Comparison of ENCODE assay signal across 9 mouse cellular contexts in genomic region chr4:102978440-102978839, GRCm38 (mm10). TPM values are rescaled to one million over a fixed set of nuclear protein-coding genes. Genes with fewer than 3 reads are reported as not detected.
DNase-seq lines count a peak whose midpoint lies in the region; ATAC-seq lines count a peak whose summit lies in the region.
"Had no signal": no experiment of that assay in that cellular context is flagged by ENCODE, and none has a peak within 500 bp of the region (broad histone marks: within the 10 kb centered on the region; RNA-seq: fewer than 3 reads in every experiment).

Tctex1d1 (plus strand) TSS chr4:102978606.

- peak; percentile 74 for ATAC-seq in kidney, embryonic 14.5 days (ENCODE audit: low FRiP score, low TSS enrichment)
- peak; percentile 23 for ATAC-seq in CD4-positive, CD25-positive, alpha-beta regulatory T cell, adult 4 months
- peak; percentile 42 to 56; a peak in 3 of 4 replicates for ATAC-seq in hematopoietic stem cell, adult 5-6 weeks (replicated peaks in 1 of 2; ENCODE audit: insufficient read depth in 1 of 2, low FRiP score in 2 of 2, low TSS enrichment in 1 of 2, low read depth in 1 of 2, poor library complexity in 2 of 2, severe bottlenecking in 2 of 2)
- ATAC-seq in stomach, embryonic 14.5 days (ENCODE audit: insufficient number of reproducible peaks, insufficient read depth, low FRiP score, low read depth), result peak; percentile 46; the same call in 1 of the 2 replicates

- H3K4me2 ChIP-seq in kidney, embryonic 14.5 days (replicated peaks; ENCODE audit: low read depth, low read length), result peak within 1 kb of the TSS; percentile 58
- H3K4me2 ChIP-seq in stomach, embryonic 14.5 days (replicated peaks; ENCODE audit: low read depth, low read length), result peak within 1 kb of the TSS; percentile 48

- no peak within 1 kb of the TSS for H3K9ac ChIP-seq in kidney, embryonic 14.5 days (ENCODE audit: low read depth, low read length)
- H3K9ac ChIP-seq in stomach, embryonic 14.5 days (replicated peaks; ENCODE audit: low read depth, low read length), result no peak within 1 kb of the TSS

- no peaks in the 10 kb centered on the region for H3K36me3 ChIP-seq in kidney, embryonic 14.5 days (ENCODE audit: control insufficient read depth, insufficient read depth, low read length)
- H3K36me3 ChIP-seq in stomach, embryonic 14.5 days (ENCODE audit: control insufficient read depth, insufficient read depth, low read length), result no peaks in the 10 kb centered on the region
- H3K36me3 ChIP-seq: G1E had no signal

- H3K27me3 ChIP-seq in kidney, embryonic 14.5 days (ENCODE audit: control insufficient read depth, insufficient read depth, low read length), result peaks cover 6% of the 10 kb centered on the region; the same call in 1 of the 2 replicates
- H3K27me3 ChIP-seq in stomach, embryonic 14.5 days (ENCODE audit: control insufficient read depth, insufficient read depth, low read length), result no peaks in the 10 kb centered on the region

- H3K4me3 ChIP-seq in kidney, embryonic 14.5 days (ENCODE audit: low read length), result peak within 1 kb of the TSS; percentile 30
- H3K4me3 ChIP-seq in stomach, embryonic 14.5 days (ENCODE audit: low read depth, low read length), result peak within 1 kb of the TSS; percentile 13

- H3K9me3 ChIP-seq in kidney, embryonic 14.5 days (ENCODE audit: control insufficient read depth, low read length), result no peaks in the 10 kb centered on the region
- no peaks in the 10 kb centered on the region for H3K9me3 ChIP-seq in stomach, embryonic 14.5 days (ENCODE audit: control insufficient read depth, low read depth, low read length)
- H3K9me3 ChIP-seq: G1E had no signal

- 0 out of 2 replicates have a peak, but pooled peaks cover 9% of the 10 kb centered on the region for H3K4me1 ChIP-seq in kidney, embryonic 14.5 days (ENCODE audit: control insufficient read depth, insufficient read depth, low read length)
- 0 out of 2 replicates have a peak, but pooled peaks cover 3% of the 10 kb centered on the region for H3K4me1 ChIP-seq in stomach, embryonic 14.5 days (ENCODE audit: control insufficient read depth, insufficient read depth, low read length)

- WGBS in kidney, embryonic 14.5 days, result 4% methylated on average over 13 of the region's 13 CpGs
- WGBS in stomach, embryonic 14.5 days, result 1% methylated on average over 13 of the region's 13 CpGs

- no peak for DNase-seq in kidney, postnatal 25 days
- peak; percentile 46 for DNase-seq in embryo, embryonic 10 days (ENCODE audit: low spot score)
- peak; percentile 12 to 28 for DNase-seq in lung, postnatal 4 days
- DNase-seq in testis, postnatal 14 days (ENCODE audit: low spot score), result no peak

- H3K27ac ChIP-seq in kidney, embryonic 14.5 days (ENCODE audit: low read depth, low read length), result no peak within 1 kb of the TSS
- H3K27ac ChIP-seq in stomach, embryonic 14.5 days (ENCODE audit: low read length), result no peak within 1 kb of the TSS

RNA-seq across cellular contexts. Expression of gene Tctex1d1, which starts in this region (rescaled TPM):
- polyA plus RNA-seq in kidney, embryonic 14.5 days (2014; fragmentation: Nextera tagmentation; extraction: Ambion mirVana), result 0.58 and 0.76 TPM in 2 replicates
- not detected for polyA plus RNA-seq in CD4-positive, CD25-positive, alpha-beta regulatory T cell, adult 4 months (2017; shearing (Covaris generic))
- total RNA-seq in hematopoietic stem cell, adult 5-6 weeks (2017), result 2.9 TPM in 1 of 2 replicates, not detected in the other
- polyA plus RNA-seq in stomach, embryonic 14.5 days (2014; fragmentation: Nextera tagmentation; extraction: Ambion mirVana), result 1.7 and 3.1 TPM in 2 replicates
- polyA plus RNA-seq: G1E had no signal

Comparison
In these comparisons a context has a peak if more than half of its experiments do, and no peak if none do; other contexts are left out.
1. Peak in ATAC-seq, H3K4me3 ChIP-seq and H3K4me2 ChIP-seq in kidney, embryonic 14.5 days; RNA of the gene not detected or under 1 TPM.
2. Peak in ATAC-seq in CD4-positive, CD25-positive, alpha-beta regulatory T cell, adult 4 months; RNA of the gene not detected or under 1 TPM.
3. ATAC-seq: peak in every context shown above with its lines; median percentile 74 in kidney, embryonic 14.5 days; 49 in hematopoietic stem cell, adult 5-6 weeks; 46 in stomach, embryonic 14.5 days; 23 in CD4-positive, CD25-positive, alpha-beta regulatory T cell, adult 4 months.
4. DNase-seq: peak in embryo, embryonic 10 days (single experiment) and lung, postnatal 4 days (2 of 2); none in kidney, postnatal 25 days (0 of 2) and testis, postnatal 14 days (single experiment).